Mouse (Mus musculus): ENCODE data around the gene Trp53bp2. TPM values are rescaled to one million over a fixed set of nuclear protein-coding genes. Genes with fewer than 3 reads are reported as not detected.

Trp53bp2 gene
- polyA plus RNA-seq, 1 experiment from 2014 or later = 5.3 TPM

DNA sequence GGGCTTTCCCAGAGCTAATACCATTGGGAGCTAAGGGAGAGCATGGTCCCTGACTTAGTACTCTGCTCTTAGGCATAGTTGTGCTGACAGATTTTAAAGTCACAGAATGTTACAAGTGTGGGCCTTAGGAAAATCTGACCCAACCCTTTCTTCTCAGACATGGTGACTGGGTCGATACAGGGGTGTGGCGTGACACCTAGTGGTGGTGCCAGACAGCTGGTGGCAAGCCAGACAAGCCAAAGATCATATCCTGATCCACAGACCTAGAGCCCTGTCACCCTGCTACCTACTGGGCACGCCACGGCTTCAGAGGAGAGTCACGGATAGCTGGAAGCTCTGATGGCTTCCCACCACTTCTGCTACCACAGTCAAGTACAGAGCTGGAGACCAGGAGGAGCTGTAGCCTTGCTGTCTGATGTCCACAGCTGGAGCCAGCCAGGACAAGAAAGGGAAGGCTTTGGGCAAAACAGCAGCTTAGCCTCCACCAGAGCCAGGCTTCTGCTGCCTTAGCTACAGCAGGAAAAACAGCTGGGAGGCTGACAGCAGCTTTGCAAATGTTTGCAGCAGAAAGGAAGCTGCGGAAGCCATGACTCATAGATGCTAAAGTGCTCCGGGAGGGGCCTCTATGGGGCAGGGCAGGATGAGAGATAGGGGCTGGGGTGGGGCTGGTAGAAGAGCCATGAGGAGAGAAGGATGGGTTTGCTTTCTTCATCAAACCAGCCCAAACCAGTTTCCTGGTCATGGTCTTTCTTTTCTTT, 97.4 kb downstream of the Trp53bp2 start:
- peak; percentile 57 for ATAC-seq
- Histone ChIP-seq H3K36me3 (0 out of 2 replicates have a peak, but pooled peaks cover 13% of the 10 kb centered on the region), H3K4me3 (no peak overlapping the region), H3K9ac (no peak overlapping the region), H3K9me3 (replicated peaks) (no peaks in the 10 kb centered on the region), H3K27me3 (replicated peaks) (no peaks in the 10 kb centered on the region), H3K4me2 (no peak overlapping the region), H3K4me1 (peaks cover 50% of the 10 kb centered on the region), H3K27ac (peak overlapping the region; percentile 71)
- WGBS (ENCODE audit: insufficient replicate concordance) = 15% methylated on average over 7 of the region's 7 CpGs

DNA sequence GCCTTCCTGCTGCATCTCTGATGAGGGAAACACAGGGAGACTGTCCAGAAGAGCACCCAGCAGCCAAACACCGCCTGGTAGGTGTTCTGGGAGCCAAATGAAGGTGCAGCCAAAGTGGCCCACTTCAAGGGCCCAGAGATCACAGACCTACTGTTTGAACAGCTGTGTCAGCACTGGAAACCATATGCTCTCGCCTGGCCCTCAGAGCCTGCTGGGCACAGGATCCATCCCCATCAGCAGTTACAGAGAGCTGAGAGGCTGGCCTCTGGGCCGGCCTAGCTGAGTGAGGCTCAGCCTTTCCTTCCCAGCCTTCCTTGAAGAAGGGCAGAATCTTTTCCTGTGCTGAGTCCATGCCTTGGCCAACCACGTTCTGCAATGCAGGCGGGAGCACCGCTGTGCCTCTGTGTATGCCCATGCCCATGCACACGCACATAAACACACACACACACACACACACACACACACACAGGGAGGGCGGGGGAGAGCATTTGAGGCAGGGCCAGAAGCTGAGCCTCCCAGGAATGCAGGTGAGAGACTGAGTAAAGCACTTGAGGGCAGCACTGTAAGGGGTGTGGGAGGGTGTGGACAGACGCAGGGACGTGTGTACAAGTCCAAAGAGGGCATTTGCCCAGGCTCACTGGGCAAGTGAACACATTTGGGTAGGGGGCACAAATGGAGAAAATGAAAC, 100.3 kb downstream of the Trp53bp2 start:
- Histone ChIP-seq H3K4me2 (no peak overlapping the region), H3K27me3 (replicated peaks) (no peaks in the 10 kb centered on the region; the same call in 1 of the 2 replicates), H3K36me3 (0 out of 2 replicates have a peak, but pooled peaks cover 15% of the 10 kb centered on the region), H3K9me3 (replicated peaks) (no peaks in the 10 kb centered on the region), H3K4me1 (peaks cover 38% of the 10 kb centered on the region), H3K9ac (no peak overlapping the region), H3K4me3 (no peak overlapping the region), H3K27ac (no peak overlapping the region)
- no peak for ATAC-seq
- 67% methylated on average over 10 of the region's 10 CpGs for WGBS (ENCODE audit: insufficient replicate concordance)

DNA sequence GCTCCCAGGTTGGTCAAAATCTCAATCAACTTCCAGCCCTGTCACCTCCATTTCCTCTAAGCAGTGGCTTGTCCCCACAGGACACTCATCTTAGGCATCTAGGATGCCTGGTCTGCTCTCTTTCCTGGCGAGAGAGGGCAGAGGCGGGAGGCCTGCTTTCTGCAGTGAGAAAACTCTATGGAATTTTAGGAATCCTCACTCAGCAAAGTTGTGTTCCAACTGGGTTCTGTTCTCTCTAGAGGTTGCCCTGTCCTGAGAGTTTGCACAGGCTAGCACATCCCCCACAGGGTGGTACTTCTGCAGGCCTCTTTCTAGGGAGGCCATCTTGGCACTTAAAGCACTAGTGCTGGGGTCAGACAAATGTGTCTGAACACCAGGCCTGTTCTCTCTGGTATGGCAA, 102.1 kb downstream of the Trp53bp2 start:
- WGBS (ENCODE audit: insufficient replicate concordance) = 61% methylated on average over 2 of the region's 2 CpGs
- Histone ChIP-seq H3K4me3 (no peak overlapping the region), H3K4me1 (peaks cover 20% of the 10 kb centered on the region), H3K9ac (no peak overlapping the region), H3K4me2 (no peak overlapping the region), H3K9me3 (replicated peaks) (no peaks in the 10 kb centered on the region), H3K27me3 (replicated peaks) (peaks cover 11% of the 10 kb centered on the region), H3K36me3 (0 out of 2 replicates have a peak, but pooled peaks cover 15% of the 10 kb centered on the region), H3K27ac (no peak overlapping the region)
- no peak for ATAC-seq

DNA sequence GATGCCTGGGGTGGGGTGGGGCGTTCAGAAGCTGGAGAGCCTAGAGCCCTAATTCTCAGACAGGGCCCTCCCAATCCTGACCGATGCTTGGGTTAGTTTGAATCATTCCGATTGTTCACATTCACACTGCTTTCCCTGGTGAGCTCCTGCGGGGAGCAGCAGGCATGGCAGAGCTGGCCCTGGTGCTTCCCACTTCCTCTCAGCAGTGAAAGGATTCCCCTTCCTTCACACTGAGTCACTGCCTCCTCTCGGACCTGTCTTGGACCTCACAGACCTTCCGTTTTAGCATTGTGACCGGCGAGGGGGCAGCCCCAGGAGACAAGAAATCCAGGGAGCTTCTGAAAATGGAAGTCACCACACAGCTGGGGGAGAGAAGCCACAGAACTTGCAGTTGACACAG, 102.8 kb downstream of the Trp53bp2 start:
- H3K4me1 ChIP-seq = peaks cover 15% of the 10 kb centered on the region; the same call in 1 of the 2 replicates
- H3K27ac ChIP-seq = no peak overlapping the region
- H3K4me3 ChIP-seq = no peak overlapping the region
- no peaks in the 10 kb centered on the region for H3K9me3 ChIP-seq (replicated peaks)
- no peak overlapping the region for H3K4me2 ChIP-seq
- ATAC-seq = no peak
- 0 out of 2 replicates have a peak, but pooled peaks cover 15% of the 10 kb centered on the region for H3K36me3 ChIP-seq
- no peak overlapping the region for H3K9ac ChIP-seq
- 30% methylated on average over 8 of the region's 8 CpGs for WGBS (ENCODE audit: insufficient replicate concordance)
- H3K27me3 ChIP-seq (replicated peaks) = peaks cover 18% of the 10 kb centered on the region

Other genes starting within 250 kb of the Trp53bp2 start
- gene Vmn1r1, start 244.7 kb upstream of the Trp53bp2 start, polyA plus RNA-seq (2016; fragmentation: Nextera tagmentation; extraction: Ambion mirVana) = not detected in 2 replicates
- 105 and 110 TPM in 2 replicates for gene Degs1, start 126.4 kb upstream of the Trp53bp2 start, polyA plus RNA-seq (2016; fragmentation: Nextera tagmentation; extraction: Ambion mirVana)
- gene Fbxo28, start 67.5 kb upstream of the Trp53bp2 start, polyA plus RNA-seq (2016; fragmentation: Nextera tagmentation; extraction: Ambion mirVana) = 11.5 and 12.7 TPM in 2 replicates
- 35.4 and 36.6 TPM in 2 replicates for gene Capn2, start 108.4 kb downstream of the Trp53bp2 start, polyA plus RNA-seq (2016; fragmentation: Nextera tagmentation; extraction: Ambion mirVana)
- gene Capn8, start 155.8 kb downstream of the Trp53bp2 start, polyA plus RNA-seq (2016; fragmentation: Nextera tagmentation; extraction: Ambion mirVana) = not detected in 2 replicates